Mouse (Mus musculus): ENCODE data around the gene Sik1.
A peak's percentile ranks its signal among the peaks of the same experiment; 100 is the strongest.

GRCm38 (mm10) chr17:31825678-31826077, 29.9 kb downstream of the Sik1 start:
- TF ChIP-seq POLR2A (IDR thresholded peaks at IDR 0.05; ENCODE audit: insufficient read length, low read depth) (no peak), TCF12 (IDR thresholded peaks at IDR 0.05; ENCODE audit: insufficient read depth, poor library complexity, severe bottlenecking) (peak; percentile 21), USF1 (IDR thresholded peaks at IDR 0.05; ENCODE audit: low read depth) (no peak), POLR2AphosphoS2 (IDR thresholded peaks at IDR 0.05; ENCODE audit: insufficient read length, low read depth) (no peak), MYOG (IDR thresholded peaks at IDR 0.05; ENCODE audit: control insufficient read depth in 1 of 3, insufficient read depth in 1 of 3, insufficient read length in 2 of 3, low read depth in 2 of 3) (peak; percentile 65 to 89 (median 71)), MAX (IDR thresholded peaks at IDR 0.05; ENCODE audit: low read depth) (no peak)

All from myocyte (in vitro differentiated cells).